Mouse (Mus musculus): Measurements from ENCODE around the gene Uchl5. TPM values are rescaled to one million over a fixed set of nuclear protein-coding genes. Genes with fewer than 3 reads are reported as not detected.
A peak's percentile ranks its signal among the peaks of the same experiment; 100 is the strongest.

Gene Uchl5
- polyA plus RNA-seq (2014; fragmentation: Nextera tagmentation; extraction: Ambion mirVana): 84.5 and 88.5 TPM in 2 replicates

GRCm38 (mm10) chr1:143776446-143777411 is at the start of gene Uchl5, which contains the start of gene Trove2:
Uchl5 (plus strand) TSS chr1:143777272.
Trove2 (minus strand) TSS chr1:143777068.
- DNase-seq (ENCODE audit: low spot score, missing footprints): peak; percentile 100
- WGBS: under 1% methylated on average over 79 of the region's 84 CpGs
- peak; percentile 98 for ATAC-seq (ENCODE audit: low FRiP score)

DNA sequence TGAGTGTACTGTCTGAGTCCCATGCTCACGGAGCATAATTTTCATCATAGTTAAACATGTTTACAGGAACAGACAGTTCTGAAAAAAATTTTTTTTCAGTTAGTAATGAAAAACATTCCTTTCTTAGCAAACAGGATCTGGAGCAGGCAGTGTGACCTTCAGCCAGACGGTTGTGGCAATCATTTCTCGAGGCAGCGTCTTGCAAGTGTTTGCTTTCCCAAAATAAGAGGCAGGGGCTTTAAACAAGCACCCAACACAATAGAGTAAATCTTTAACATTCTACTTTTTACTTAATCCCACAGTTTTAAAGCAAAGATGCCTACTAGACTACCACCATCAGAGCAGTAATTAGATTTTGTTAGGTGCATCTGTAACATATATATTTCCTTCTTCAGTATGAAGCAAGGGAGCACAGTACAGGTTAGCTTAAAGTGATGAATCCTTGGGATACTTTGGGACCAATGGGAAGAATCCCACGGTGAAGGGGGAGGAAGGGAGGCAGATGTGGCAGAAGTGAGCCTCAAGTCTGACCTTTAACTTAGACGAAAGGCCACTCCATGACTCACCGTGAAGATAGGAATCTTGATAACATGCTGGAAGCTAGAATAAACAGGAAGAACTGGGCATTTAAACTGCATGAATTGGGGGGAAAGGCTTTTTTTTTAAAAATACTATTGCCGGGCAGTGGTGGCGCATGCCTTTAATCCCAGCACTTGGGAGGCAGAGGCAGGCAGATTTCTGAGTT is 49.2 kb upstream of the Uchl5 start:
- H3K4me1 ChIP-seq (ENCODE audit: control insufficient read depth, insufficient read depth, low read length): no peaks in the 10 kb centered on the region
- H3K27me3 ChIP-seq (ENCODE audit: control insufficient read depth, insufficient read depth, low read length): no peaks in the 10 kb centered on the region
- H3K9me3 ChIP-seq (ENCODE audit: control insufficient read depth, low read length): no peaks in the 10 kb centered on the region
- DNase-seq (ENCODE audit: low spot score, missing footprints) (no peak), ATAC-seq (ENCODE audit: low FRiP score) (no peak)
- no peak overlapping the region for H3K4me3 ChIP-seq (ENCODE audit: low read depth, low read length)
- H3K4me2 ChIP-seq: no peak overlapping the region
- WGBS: 81% methylated on average over 9 of the region's 9 CpGs
- no peak overlapping the region for H3K27ac ChIP-seq (ENCODE audit: low read depth, low read length)
- H3K9ac ChIP-seq (ENCODE audit: low read length): no peak overlapping the region
- no peaks in the 10 kb centered on the region for H3K36me3 ChIP-seq (ENCODE audit: control insufficient read depth, insufficient read depth, low read length)

More at GRCm38 (mm10) chr1:143776446-143777411, at the start of gene Uchl5, which contains the start of gene Trove2:
- no peaks in the 10 kb centered on the region for H3K9me3 ChIP-seq (ENCODE audit: control insufficient read depth, low read length)
- peak within 1 kb of the TSS; percentile 44; the same call in 1 of the 2 replicates for H3K27ac ChIP-seq (ENCODE audit: low read depth, low read length)
- H3K4me3 ChIP-seq (ENCODE audit: low read depth, low read length): peak within 1 kb of the TSS; percentile 78
- H3K27me3 ChIP-seq (ENCODE audit: control insufficient read depth, insufficient read depth, low read length): no peaks in the 10 kb centered on the region
- H3K4me2 ChIP-seq: peak within 1 kb of the TSS; percentile 87
- peak within 1 kb of the TSS; percentile 91 for H3K9ac ChIP-seq (ENCODE audit: low read length)
- no peaks in the 10 kb centered on the region for H3K36me3 ChIP-seq (ENCODE audit: control insufficient read depth, insufficient read depth, low read length)
- peaks cover 13% of the 10 kb centered on the region for H3K4me1 ChIP-seq (ENCODE audit: control insufficient read depth, insufficient read depth, low read length)

- DNase-seq (ENCODE audit: low spot score, missing footprints) (no peak), ATAC-seq (ENCODE audit: low FRiP score) (no peak)
- WGBS: 93% methylated on average over 2 of the region's 2 CpGs
These were observed 46.2 kb upstream of the Uchl5 start for GRCm38 (mm10) chr1:143730899-143731298.

GRCm38 (mm10) chr1:143731691-143732090 is 45.4 kb upstream of the Uchl5 start:
- 51% methylated on average over 4 of the region's 4 CpGs for WGBS
- Histone ChIP-seq H3K4me2 (no peak overlapping the region), H3K9ac (ENCODE audit: low read length) (no peak overlapping the region), H3K36me3 (ENCODE audit: control insufficient read depth, insufficient read depth, low read length) (no peaks in the 10 kb centered on the region), H3K4me3 (ENCODE audit: low read depth, low read length) (no peak overlapping the region), H3K9me3 (ENCODE audit: control insufficient read depth, low read length) (no peaks in the 10 kb centered on the region), H3K4me1 (ENCODE audit: control insufficient read depth, insufficient read depth, low read length) (no peaks in the 10 kb centered on the region), H3K27ac (ENCODE audit: low read depth, low read length) (no peak overlapping the region), H3K27me3 (ENCODE audit: control insufficient read depth, insufficient read depth, low read length) (no peaks in the 10 kb centered on the region)
- DNase-seq (ENCODE audit: low spot score, missing footprints) (no peak), ATAC-seq (ENCODE audit: low FRiP score) (no peak)

More at GRCm38 (mm10) chr1:143730899-143731298, 46.2 kb upstream of the Uchl5 start:
- no peak overlapping the region for H3K9ac ChIP-seq (ENCODE audit: low read length)
- no peak overlapping the region for H3K4me2 ChIP-seq
- H3K27me3 ChIP-seq (ENCODE audit: control insufficient read depth, insufficient read depth, low read length): no peaks in the 10 kb centered on the region
- H3K9me3 ChIP-seq (ENCODE audit: control insufficient read depth, low read length): no peaks in the 10 kb centered on the region
- H3K36me3 ChIP-seq (ENCODE audit: control insufficient read depth, insufficient read depth, low read length): no peaks in the 10 kb centered on the region
- H3K4me3 ChIP-seq (ENCODE audit: low read depth, low read length): no peak overlapping the region
- H3K27ac ChIP-seq (ENCODE audit: low read depth, low read length): no peak overlapping the region
- H3K4me1 ChIP-seq (ENCODE audit: control insufficient read depth, insufficient read depth, low read length): no peaks in the 10 kb centered on the region

DNA sequence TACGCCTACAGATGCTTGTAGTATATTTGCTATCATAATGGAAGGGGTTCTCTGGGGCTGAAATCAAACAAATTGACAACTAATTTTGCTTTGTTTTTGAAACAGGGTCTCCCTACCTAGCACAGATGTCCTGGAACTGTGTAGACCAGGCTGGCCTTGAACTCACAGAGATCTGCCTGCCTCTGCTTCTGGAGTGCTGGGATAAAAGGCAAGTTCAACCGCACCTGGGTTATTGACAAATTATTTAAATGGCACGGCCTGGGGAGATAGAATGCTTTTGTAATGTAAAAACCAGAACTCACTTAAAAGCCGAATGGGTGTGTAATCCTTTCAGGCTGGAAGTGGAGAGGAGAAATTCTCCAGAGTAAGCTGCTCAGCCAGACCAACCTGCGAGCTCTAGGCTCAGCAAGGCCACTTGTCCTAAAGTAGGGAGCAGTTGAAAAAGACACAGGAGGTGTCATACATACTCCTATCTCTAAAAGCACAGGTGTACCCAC is 43.1 kb upstream of the Uchl5 start:
- no peak overlapping the region for H3K4me3 ChIP-seq (ENCODE audit: low read depth, low read length)
- no peaks in the 10 kb centered on the region for H3K36me3 ChIP-seq (ENCODE audit: control insufficient read depth, insufficient read depth, low read length)
- no peak overlapping the region for H3K27ac ChIP-seq (ENCODE audit: low read depth, low read length)
- H3K4me1 ChIP-seq (ENCODE audit: control insufficient read depth, insufficient read depth, low read length): no peaks in the 10 kb centered on the region
- ATAC-seq (ENCODE audit: low FRiP score) (no peak), DNase-seq (ENCODE audit: low spot score, missing footprints) (no peak)
- H3K9me3 ChIP-seq (ENCODE audit: control insufficient read depth, low read length): no peaks in the 10 kb centered on the region
- WGBS: 72% methylated on average over 5 of the region's 5 CpGs
- no peaks in the 10 kb centered on the region for H3K27me3 ChIP-seq (ENCODE audit: control insufficient read depth, insufficient read depth, low read length)
- H3K4me2 ChIP-seq: no peak overlapping the region
- no peak overlapping the region for H3K9ac ChIP-seq (ENCODE audit: low read length)

GRCm38 (mm10) chr1:143738811-143739210 is 38.3 kb upstream of the Uchl5 start:
- H3K36me3 ChIP-seq (ENCODE audit: control insufficient read depth, insufficient read depth, low read length): 0 out of 2 replicates have a peak, but pooled peaks cover 2% of the 10 kb centered on the region
- no peak for ATAC-seq (ENCODE audit: low FRiP score)
- WGBS: 29% methylated on average over 11 of the region's 11 CpGs

GRCm38 (mm10) chr1:143739361-143740350 is 37.4 kb upstream of the Uchl5 start:
- H3K27ac ChIP-seq (ENCODE audit: low read depth, low read length): peak overlapping the region; percentile 31; the same call in 1 of the 2 replicates
- ATAC-seq (ENCODE audit: low FRiP score) (peak; percentile 95), DNase-seq (ENCODE audit: low spot score, missing footprints) (peak; percentile 97)
- 0 out of 2 replicates have a peak, but pooled peaks cover 2% of the 10 kb centered on the region for H3K36me3 ChIP-seq (ENCODE audit: control insufficient read depth, insufficient read depth, low read length)
- H3K9me3 ChIP-seq (ENCODE audit: control insufficient read depth, low read length): no peaks in the 10 kb centered on the region
- H3K4me3 ChIP-seq (ENCODE audit: low read depth, low read length): peak overlapping the region; percentile 71
- H3K4me1 ChIP-seq (ENCODE audit: control insufficient read depth, insufficient read depth, low read length): no peaks in the 10 kb centered on the region; the same call in 1 of the 2 replicates
- under 1% methylated on average over 70 of the region's 71 CpGs for WGBS
- peak overlapping the region; percentile 53 for H3K4me2 ChIP-seq
- no peaks in the 10 kb centered on the region for H3K27me3 ChIP-seq (ENCODE audit: control insufficient read depth, insufficient read depth, low read length)
- H3K9ac ChIP-seq (ENCODE audit: low read length): peak overlapping the region; percentile 86

More at GRCm38 (mm10) chr1:143738811-143739210, 38.3 kb upstream of the Uchl5 start:
- Histone ChIP-seq H3K27ac (ENCODE audit: low read depth, low read length) (no peak overlapping the region), H3K4me1 (ENCODE audit: control insufficient read depth, insufficient read depth, low read length) (no peaks in the 10 kb centered on the region; the same call in 1 of the 2 replicates), H3K4me2 (peak overlapping the region; percentile 53), H3K27me3 (ENCODE audit: control insufficient read depth, insufficient read depth, low read length) (no peaks in the 10 kb centered on the region), H3K9me3 (ENCODE audit: control insufficient read depth, low read length) (no peaks in the 10 kb centered on the region), H3K4me3 (ENCODE audit: low read depth, low read length) (peak overlapping the region; percentile 71), H3K9ac (ENCODE audit: low read length) (peak overlapping the region; percentile 86)
- peak; percentile 87 for DNase-seq (ENCODE audit: low spot score, missing footprints)

DNA sequence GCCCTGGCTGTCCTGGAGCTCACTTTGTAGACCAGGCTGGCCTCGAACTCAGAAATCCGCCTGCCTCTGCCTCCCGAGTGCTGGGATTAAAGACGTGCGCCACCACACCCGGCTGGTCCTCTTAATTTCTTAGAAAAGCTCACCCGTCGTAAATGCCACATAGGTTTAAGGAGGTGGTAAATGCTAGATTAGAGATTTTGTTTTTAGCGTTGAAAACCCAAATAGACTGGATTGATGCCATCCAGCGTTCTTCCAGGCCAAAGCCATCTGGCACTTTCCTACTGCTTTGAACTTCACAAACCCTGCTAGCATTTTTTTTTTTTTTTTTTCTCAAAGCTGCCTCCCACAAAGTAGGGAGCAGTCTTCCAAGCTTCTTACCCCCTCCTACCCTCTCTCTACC is 36.5 kb upstream of the Uchl5 start:
- no peaks in the 10 kb centered on the region for H3K9me3 ChIP-seq (ENCODE audit: control insufficient read depth, low read length)
- DNase-seq (ENCODE audit: low spot score, missing footprints) (no peak), ATAC-seq (ENCODE audit: low FRiP score) (no peak)
- WGBS: 86% methylated on average over 10 of the region's 10 CpGs
- H3K36me3 ChIP-seq (ENCODE audit: control insufficient read depth, insufficient read depth, low read length): 0 out of 2 replicates have a peak, but pooled peaks cover 2% of the 10 kb centered on the region
- no peaks in the 10 kb centered on the region; the same call in 1 of the 2 replicates for H3K4me1 ChIP-seq (ENCODE audit: control insufficient read depth, insufficient read depth, low read length)
- no peak overlapping the region for H3K4me2 ChIP-seq
- H3K27ac ChIP-seq (ENCODE audit: low read depth, low read length): no peak overlapping the region
- H3K9ac ChIP-seq (ENCODE audit: low read length): no peak overlapping the region
- no peaks in the 10 kb centered on the region for H3K27me3 ChIP-seq (ENCODE audit: control insufficient read depth, insufficient read depth, low read length)
- H3K4me3 ChIP-seq (ENCODE audit: low read depth, low read length): no peak overlapping the region
